In genomic region chr14:54214901-54215300, GRCm38 (mm10) we compare ENCODE assay signal across 17 mouse cellular contexts. TPM values are rescaled to one million over a fixed set of nuclear protein-coding genes. Genes with fewer than 3 reads are reported as not detected.
DNase-seq lines count a peak whose midpoint lies in the region; ATAC-seq and TF ChIP-seq lines count a peak whose summit lies in the region.
"Had no signal": no experiment of that assay in that cellular context is flagged by ENCODE, and none has a peak within 500 bp of the region (broad histone marks: within the 10 kb centered on the region; RNA-seq: fewer than 3 reads in every experiment).

No protein-coding gene starts in this region.

- WGBS in kidney, adult 2 months = 67% methylated on average over 10 of the region's 10 CpGs
- WGBS in lung, embryonic 15.5 days = 50% methylated on average over 10 of the region's 10 CpGs
- 44% methylated on average over 10 of the region's 10 CpGs for WGBS in lung, adult 2 months
- WGBS in heart, postnatal 0 days = 55% methylated on average over 10 of the region's 10 CpGs
- 77% methylated on average over 10 of the region's 10 CpGs for WGBS in hindbrain, embryonic 10.5 days

- no peaks in the 10 kb centered on the region for H3K36me3 ChIP-seq in kidney, adult 2 months (ENCODE audit: control insufficient read depth, insufficient read depth, low read length)
- no peaks in the 10 kb centered on the region for H3K36me3 ChIP-seq in lung, embryonic 15.5 days
- H3K36me3 ChIP-seq in heart, postnatal 0 days (replicated peaks; ENCODE audit: control insufficient read depth, insufficient read depth, low read length) = no peaks in the 10 kb centered on the region
- no peaks in the 10 kb centered on the region for H3K36me3 ChIP-seq in hindbrain, embryonic 10.5 days
- H3K36me3 ChIP-seq: embryonic facial prominence, embryonic 12.5 days; hindbrain, embryonic 12.5 days; neural tube, embryonic 15.5 days; stomach, embryonic 15.5 days had no signal

- peak overlapping the region; percentile 54; the same call in 1 of the 2 replicates for H3K27ac ChIP-seq in kidney, adult 2 months (ENCODE audit: insufficient read depth, low read depth, low read length)
- peak overlapping the region; percentile 36 for H3K27ac ChIP-seq in lung, embryonic 15.5 days
- H3K27ac ChIP-seq in heart, postnatal 0 days (ENCODE audit: low read depth) = peak overlapping the region; percentile 39
- no peak overlapping the region for H3K27ac ChIP-seq in hindbrain, embryonic 10.5 days
- H3K27ac ChIP-seq: embryonic facial prominence, embryonic 12.5 days; hindbrain, embryonic 12.5 days; neural tube, embryonic 15.5 days; stomach, embryonic 15.5 days had no signal

- H3K9ac ChIP-seq in lung, embryonic 15.5 days = no peak overlapping the region
- H3K9ac ChIP-seq in heart, postnatal 0 days (replicated peaks; ENCODE audit: low read depth, low read length) = no peak overlapping the region
- H3K9ac ChIP-seq: embryonic facial prominence, embryonic 12.5 days; hindbrain, embryonic 12.5 days; neural tube, embryonic 15.5 days; stomach, embryonic 15.5 days had no signal

- H3K4me3 ChIP-seq in kidney, adult 2 months (ENCODE audit: insufficient read depth, low read depth, low read length) = no peak overlapping the region
- no peak overlapping the region for H3K4me3 ChIP-seq in lung, embryonic 15.5 days
- no peak overlapping the region for H3K4me3 ChIP-seq in lung, adult 2 months (replicated peaks; ENCODE audit: extremely low read depth, low read depth, low read length)
- H3K4me3 ChIP-seq in heart, postnatal 0 days (ENCODE audit: low read depth, low read length) = no peak overlapping the region
- no peak overlapping the region for H3K4me3 ChIP-seq in hindbrain, embryonic 10.5 days
- H3K4me3 ChIP-seq: embryonic facial prominence, embryonic 12.5 days; hindbrain, embryonic 12.5 days; neural tube, embryonic 15.5 days; stomach, embryonic 15.5 days had no signal

- H3K4me2 ChIP-seq in lung, embryonic 15.5 days = no peak overlapping the region
- no peak overlapping the region for H3K4me2 ChIP-seq in heart, postnatal 0 days (ENCODE audit: low read depth, low read length)
- H3K4me2 ChIP-seq: embryonic facial prominence, embryonic 12.5 days; hindbrain, embryonic 12.5 days; neural tube, embryonic 15.5 days; stomach, embryonic 15.5 days had no signal

- no peak for TF ChIP-seq POLR2A in kidney, adult 2 months (IDR thresholded peaks at IDR 0.05; ENCODE audit: low read depth, low read length)
- no peak for TF ChIP-seq POLR2A in lung, adult 2 months (IDR thresholded peaks at IDR 0.05; ENCODE audit: borderline replicate concordance, extremely low read depth, low read depth, low read length)

- intact Hi-C loops in heart, postnatal 10 days (cut with DNase I) = no loop called here

- H3K27me3 ChIP-seq in kidney, adult 2 months (replicated peaks; ENCODE audit: control insufficient read depth, insufficient read depth, low read length) = no peaks in the 10 kb centered on the region
- no peaks in the 10 kb centered on the region for H3K27me3 ChIP-seq in lung, embryonic 15.5 days
- H3K27me3 ChIP-seq in heart, postnatal 0 days (ENCODE audit: control insufficient read depth, insufficient read depth, low read length) = no peaks in the 10 kb centered on the region
- H3K27me3 ChIP-seq in hindbrain, embryonic 10.5 days (ENCODE audit: insufficient read depth, poor library complexity, severe bottlenecking) = no peaks in the 10 kb centered on the region
- H3K27me3 ChIP-seq: embryonic facial prominence, embryonic 12.5 days; hindbrain, embryonic 12.5 days; neural tube, embryonic 15.5 days; stomach, embryonic 15.5 days had no signal

- no peaks in the 10 kb centered on the region for H3K9me3 ChIP-seq in lung, embryonic 15.5 days
- H3K9me3 ChIP-seq in heart, postnatal 0 days (replicated peaks; ENCODE audit: control insufficient read depth, low read length) = no peaks in the 10 kb centered on the region
- H3K9me3 ChIP-seq in hindbrain, embryonic 10.5 days = no peaks in the 10 kb centered on the region
- H3K9me3 ChIP-seq: embryonic facial prominence, embryonic 12.5 days; hindbrain, embryonic 12.5 days; neural tube, embryonic 15.5 days; stomach, embryonic 15.5 days had no signal

- TF ChIP-seq CTCF in kidney, adult 2 months (conservative IDR thresholded peaks at IDR 0.05; ENCODE audit: insufficient read depth, insufficient read length, low read depth, low read length) = no peak
- no peak for TF ChIP-seq CTCF in lung, adult 2 months (IDR thresholded peaks at IDR 0.05; ENCODE audit: insufficient read depth, low read length)
- no peak for TF ChIP-seq CTCF in heart, postnatal 0 days (IDR thresholded peaks at IDR 0.05; ENCODE audit: low read depth)

- ATAC-seq in lung, embryonic 15.5 days (ENCODE audit: borderline replicate concordance, extremely low read depth, low FRiP score, low TSS enrichment) = no peak
- no peak for ATAC-seq in heart, postnatal 0 days (ENCODE audit: insufficient read depth, low read depth)
- ATAC-seq: lung, postnatal 0 days had no signal

- peaks cover 8% of the 10 kb centered on the region; the same call in 1 of the 2 replicates for H3K4me1 ChIP-seq in kidney, adult 2 months (ENCODE audit: control insufficient read depth, insufficient read depth, low read length)
- peaks cover 11% of the 10 kb centered on the region; the same call in 1 of the 2 replicates for H3K4me1 ChIP-seq in lung, embryonic 15.5 days
- H3K4me1 ChIP-seq in lung, adult 2 months (ENCODE audit: control insufficient read depth, insufficient read depth, low read length) = peaks cover 3% of the 10 kb centered on the region; the same call in 1 of the 2 replicates
- peaks cover 15% of the 10 kb centered on the region for H3K4me1 ChIP-seq in heart, postnatal 0 days (ENCODE audit: control insufficient read depth, insufficient read depth)
- 0 out of 2 replicates have a peak, but pooled peaks cover 3% of the 10 kb centered on the region for H3K4me1 ChIP-seq in hindbrain, embryonic 10.5 days (replicated peaks)
- H3K4me1 ChIP-seq: stomach, embryonic 15.5 days had no signal

- TF ChIP-seq EP300 in heart, postnatal 0 days (IDR thresholded peaks at IDR 0.05; ENCODE audit: low read depth) = no peak

- peak; percentile 93 for DNase-seq in heart, adult 11 months
- DNase-seq in heart, postnatal 10 days = no peak
- no peak for DNase-seq in kidney, adult 2 months
- DNase-seq in kidney, adult 8-10 months = no peak
- DNase-seq in lung, adult 2 months = no peak
- no peak for DNase-seq in heart, postnatal 0 days (ENCODE audit: low spot score)
- DNase-seq in hindbrain, embryonic 10.5 days (ENCODE audit: low spot score) = no peak
- DNase-seq: cerebellum, adult 11-12 months; cerebellum, postnatal 36 days; gastrocnemius, postnatal 14 days; layer of hippocampus, adult 9-11 months had no signal

RNA-seq across cellular contexts. Expression of gene Dad1, which starts 39.0 kb away (rescaled TPM):
- 100 to 1,000 TPM; 121 TPM for total RNA-seq in heart, postnatal 10 days (2021)
- polyA plus RNA-seq in kidney, adult 2 months (2012; rRNA removed) = 773 and 775 TPM in 2 replicates
- 398 and 402 TPM in 2 replicates for polyA plus RNA-seq in lung, embryonic 15.5 days (2015; fragmentation: Nextera tagmentation; extraction: Ambion mirVana)
- 516 and 573 TPM in 2 replicates for polyA plus RNA-seq in lung, adult 2 months (2012; rRNA removed)
- 267 and 313 TPM in 2 replicates for total RNA-seq in heart, postnatal 0 days (2014; rRNA removed; ENCODE audit: low replicate concordance)
- 389 and 395 TPM in 2 replicates for polyA plus RNA-seq in heart, postnatal 0 days (2015; fragmentation: Nextera tagmentation; extraction: Ambion mirVana)
- polyA plus RNA-seq in hindbrain, embryonic 10.5 days (2016; fragmentation: Nextera tagmentation; extraction: Ambion mirVana) = 243 and 271 TPM in 2 replicates

RNA-seq across cellular contexts. Expression of gene Abhd4, which starts 39.1 kb away (rescaled TPM):
- total RNA-seq in heart, postnatal 10 days (2021) = 10 to 100 TPM; 55.9 to 67.1 TPM
- 74.5 and 75.8 TPM in 2 replicates for polyA plus RNA-seq in kidney, adult 2 months (2012; rRNA removed)
- polyA plus RNA-seq in lung, embryonic 15.5 days (2015; fragmentation: Nextera tagmentation; extraction: Ambion mirVana) = 49.6 and 52.2 TPM in 2 replicates
- polyA plus RNA-seq in lung, adult 2 months (2012; rRNA removed) = 53.5 and 70.4 TPM in 2 replicates
- 192 and 229 TPM in 2 replicates for total RNA-seq in heart, postnatal 0 days (2014; rRNA removed; ENCODE audit: low replicate concordance)
- polyA plus RNA-seq in heart, postnatal 0 days (2015; fragmentation: Nextera tagmentation; extraction: Ambion mirVana) = 99.9 and 103 TPM in 2 replicates
- 39.6 and 44.7 TPM in 2 replicates for polyA plus RNA-seq in hindbrain, embryonic 10.5 days (2016; fragmentation: Nextera tagmentation; extraction: Ambion mirVana)
